Mouse (Mus musculus) brain, embryonic 18.5 days (tissue): ENCODE results near the gene Mrps23.

Experiments
- DNase-seq: peaks from one replicate; pipeline ENCODE4 v3.0.0-alpha.2; 2012; ENCODE audit warnings: low read depth, low spot score

The Mrps23 gene

DNA sequence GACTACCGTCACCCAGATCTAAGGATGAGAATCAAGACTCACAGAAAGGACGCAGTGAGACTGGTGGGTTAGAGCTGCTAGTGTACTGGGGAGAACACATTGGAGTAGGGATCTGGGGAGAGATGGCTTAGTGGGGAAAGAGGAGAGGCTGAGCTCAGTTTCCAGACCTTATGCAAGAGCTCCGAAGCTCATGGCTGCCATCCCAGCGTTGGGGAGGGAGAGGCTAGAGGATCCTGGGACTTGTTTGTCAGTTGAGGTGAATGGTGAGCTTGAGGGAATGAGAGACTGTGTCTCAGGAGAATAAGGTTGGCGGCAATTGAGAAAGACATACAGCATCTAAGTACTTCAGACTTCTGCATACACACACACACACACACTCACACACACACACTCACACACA lies 44.4 kb downstream of the Mrps23 start:
- no peak for DNase-seq

DNA sequence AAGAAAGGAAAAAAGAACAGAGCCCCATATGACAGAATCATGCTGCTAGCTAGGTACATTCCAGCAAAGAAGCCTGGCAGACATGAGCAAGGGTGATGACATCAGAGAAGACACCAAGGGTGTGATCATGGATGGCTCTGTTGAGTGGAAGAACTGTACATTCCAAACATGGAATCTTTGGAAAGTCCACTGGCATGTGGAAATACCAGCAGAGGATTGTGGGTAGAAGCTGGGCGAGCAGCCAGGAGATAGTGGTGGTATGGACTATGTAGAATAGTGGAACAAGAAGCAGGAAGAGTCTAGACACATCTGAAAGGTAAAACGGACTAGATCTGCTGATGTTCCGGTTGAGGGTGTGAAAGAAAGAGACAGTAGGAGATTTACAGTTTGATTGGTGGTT lies 46.4 kb downstream of the Mrps23 start:
- DNase-seq = no peak

DNA sequence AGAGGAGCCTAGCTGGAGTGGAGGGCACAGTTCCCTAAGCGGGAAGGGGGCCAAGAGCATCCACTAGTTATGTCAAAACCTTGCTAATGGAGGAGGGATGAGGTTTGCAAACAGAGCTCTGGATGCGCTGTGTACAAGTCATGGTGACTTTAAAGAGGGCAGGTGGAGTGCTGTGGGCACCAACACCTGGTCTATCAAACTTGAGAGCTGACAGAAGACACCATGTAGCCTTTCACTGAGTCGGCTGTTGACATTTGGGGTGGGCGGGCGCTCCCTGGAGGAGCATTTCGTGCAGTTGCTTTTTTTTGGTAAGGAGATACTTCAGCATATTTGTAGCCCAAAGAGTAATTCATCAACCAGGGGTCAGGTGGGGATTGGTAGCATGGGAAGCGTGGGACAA lies 47.1 kb downstream of the Mrps23 start:
- no peak for DNase-seq

DNA sequence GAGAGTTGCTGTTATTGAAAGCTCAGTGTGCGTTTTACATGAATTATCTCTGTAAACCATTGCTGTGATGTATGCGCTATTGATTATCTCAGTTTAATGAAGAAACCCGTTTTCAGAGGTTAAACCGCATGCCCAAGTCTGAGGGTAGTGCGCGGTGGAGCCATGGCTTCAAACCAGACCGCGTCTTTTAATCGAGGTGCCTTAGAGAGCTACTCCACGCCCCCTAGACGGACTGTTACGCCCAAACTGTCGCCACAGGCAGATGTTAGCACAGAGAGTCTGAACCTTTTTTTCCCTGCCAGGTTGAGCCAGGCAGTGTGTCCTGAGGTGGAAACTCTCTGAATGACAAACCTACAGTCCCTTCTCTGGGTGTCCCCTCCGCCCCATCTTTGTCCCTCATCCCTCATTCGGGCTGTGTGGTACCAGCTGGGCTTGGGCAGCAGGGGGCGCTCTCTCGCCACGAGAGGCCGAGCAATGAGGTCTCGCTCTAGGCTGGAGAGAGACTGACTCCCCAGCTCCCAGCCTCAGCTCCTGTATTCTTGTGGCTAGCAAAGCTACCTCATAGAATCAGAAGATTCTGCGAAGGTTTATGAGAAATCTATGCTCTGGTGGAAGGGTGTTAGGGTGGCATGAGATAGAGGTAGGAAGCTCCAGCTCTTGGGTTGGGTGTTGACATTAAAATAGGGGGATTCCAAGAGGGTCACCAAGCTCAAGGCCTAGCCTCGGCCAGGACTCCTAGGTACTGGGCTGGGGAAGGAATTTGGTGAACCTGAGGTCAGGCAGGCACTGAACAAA lies 48.0 kb downstream of the Mrps23 start:
- DNase-seq = peak; percentile 58

DNA sequence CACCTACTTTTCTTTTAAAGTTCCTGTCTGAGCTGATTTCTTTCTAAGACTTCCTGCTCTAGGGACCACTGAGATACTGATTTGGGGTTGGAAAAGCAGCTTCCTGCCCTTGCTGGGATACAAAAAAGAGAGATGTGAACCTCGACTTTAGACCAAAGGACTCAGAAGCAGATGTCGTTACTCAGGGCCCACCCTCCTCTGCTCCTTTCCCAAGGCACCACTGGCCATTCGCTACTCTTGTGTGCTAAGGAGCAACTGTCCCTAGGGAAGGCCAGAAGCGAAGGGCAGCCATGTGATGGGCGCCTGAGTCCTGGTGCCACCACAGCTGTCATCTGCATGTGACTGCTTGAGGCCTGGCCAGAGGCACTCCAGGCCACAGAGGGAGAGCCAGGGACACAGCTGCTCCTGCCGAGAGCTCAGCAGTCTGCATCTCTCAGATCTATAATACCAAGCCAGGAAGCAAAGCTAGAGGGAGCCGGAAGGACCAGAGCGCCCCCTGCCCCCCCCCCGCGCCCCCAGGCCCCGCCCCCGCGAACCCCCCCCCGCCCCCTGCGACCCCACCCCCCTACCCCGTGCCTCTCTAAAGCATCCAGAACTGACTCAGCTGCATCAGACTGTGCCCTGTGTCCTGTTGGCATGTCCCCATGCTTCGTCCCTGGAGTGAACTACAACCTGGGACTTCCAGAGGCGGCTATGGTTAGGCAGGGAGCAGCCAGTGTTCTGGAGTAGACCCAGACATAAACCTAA lies 48.8 kb downstream of the Mrps23 start:
- DNase-seq = no peak

DNA sequence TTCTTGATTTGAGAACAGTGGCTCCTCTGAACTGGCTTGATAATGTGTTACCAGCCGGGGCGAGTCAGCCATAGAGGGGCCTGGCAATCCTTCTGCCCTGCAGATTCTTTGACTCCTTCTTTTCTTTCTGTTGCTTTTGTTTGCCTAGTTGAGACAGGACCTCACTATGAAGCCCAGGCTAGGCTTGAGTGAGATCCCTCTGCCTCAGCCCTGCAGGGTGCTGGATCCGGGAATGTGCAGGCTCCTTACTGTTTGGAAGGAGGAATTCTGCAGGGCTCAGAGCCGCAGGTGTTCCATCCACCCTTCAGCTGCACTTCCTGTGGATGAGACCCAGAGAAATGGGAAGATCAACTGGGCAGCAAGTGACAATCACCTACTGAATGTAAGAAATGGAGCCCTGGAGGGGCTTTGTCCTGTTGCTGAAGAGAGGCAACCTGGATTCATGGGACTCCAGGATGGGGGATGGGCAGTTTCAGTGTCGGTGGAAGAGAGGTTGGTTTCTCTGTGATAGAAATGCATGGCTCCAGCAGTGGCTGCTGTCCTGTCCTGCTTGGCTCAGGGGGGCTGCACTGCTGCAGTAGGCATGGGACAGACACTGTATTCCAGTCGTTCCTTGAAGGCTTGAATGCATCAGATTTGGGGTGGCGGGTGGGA lies 49.5 kb downstream of the Mrps23 start:
- DNase-seq = no peak

DNA sequence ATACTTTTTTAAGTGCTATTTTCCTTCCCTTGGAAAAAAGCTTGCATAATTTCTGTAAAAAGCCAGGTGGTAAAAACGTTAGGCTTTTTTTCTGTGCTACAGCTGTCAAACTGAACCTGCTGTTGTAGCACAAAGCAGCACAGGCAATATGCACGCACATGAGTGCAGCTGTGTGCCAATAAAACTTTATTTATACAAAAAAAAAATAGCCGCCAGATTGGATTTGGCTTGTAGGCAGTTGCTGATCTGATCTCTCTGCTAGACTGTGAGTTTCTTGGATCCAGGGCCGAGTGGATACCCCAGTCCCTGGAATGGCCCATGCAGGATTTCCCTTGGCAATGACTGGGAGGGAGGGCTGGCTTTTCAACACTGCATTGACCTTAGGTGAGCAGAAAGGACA lies 53.5 kb downstream of the Mrps23 start:
- DNase-seq = no peak

DNA sequence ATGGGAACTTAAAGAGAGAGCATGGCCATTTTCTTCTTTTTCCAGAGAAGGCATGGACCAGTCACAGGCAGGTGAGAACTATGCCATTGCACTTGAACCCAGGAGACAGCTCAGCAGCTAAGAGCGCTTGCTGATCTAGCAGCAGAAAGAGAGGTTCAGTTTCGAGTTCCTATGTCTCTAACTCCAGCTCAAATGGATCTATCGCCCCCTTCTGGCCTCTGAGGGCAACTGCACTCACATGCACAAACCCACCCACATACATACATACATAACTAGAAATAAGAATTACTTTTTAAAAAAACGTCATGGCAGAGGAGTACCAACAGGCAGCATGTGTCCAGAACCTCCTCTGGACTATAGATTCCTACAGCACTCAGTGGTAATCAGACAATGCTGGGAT lies 54.0 kb downstream of the Mrps23 start:
- no peak for DNase-seq

DNA sequence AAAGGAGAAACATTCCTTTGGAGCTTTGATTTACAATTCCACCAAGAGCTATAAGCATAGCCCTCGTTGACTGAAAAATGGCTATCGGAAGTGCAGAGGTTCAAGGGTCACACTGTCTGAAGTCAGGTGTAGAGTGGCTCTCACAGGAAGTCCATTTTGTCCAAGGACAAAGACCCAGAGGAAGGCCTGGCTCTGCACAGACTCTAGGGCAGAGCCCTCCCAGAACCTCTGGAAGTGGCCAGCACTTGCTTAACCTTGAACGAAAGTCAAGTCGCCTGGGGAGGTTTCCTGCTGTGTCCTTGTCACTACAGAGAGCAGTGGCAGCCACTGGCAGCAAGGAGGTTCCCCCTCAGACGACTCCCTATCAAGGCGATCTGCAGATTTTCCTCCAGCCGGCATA lies 56.3 kb downstream of the Mrps23 start:
- DNase-seq = no peak
